Mouse (Mus musculus) heart, embryonic 11.5 days (tissue): ENCODE results near the gene Rasal2. TPM values are rescaled to one million over a fixed set of nuclear protein-coding genes. Genes with fewer than 3 reads are reported as not detected.

ENCODE experiments used
- ATAC-seq: fragments of 200-750 bp; cut with Nextera tagmentation; replicated peaks from 2 replicates; pipeline ENCODE4 v1.8.0; 2017; ENCODE audit warnings: moderate library complexity; ENCODE audit not compliant: insufficient number of reproducible peaks, low FRiP score, low TSS enrichment
- H3K27ac ChIP-seq: fragments of 300-500 bp; sonication (generic); 2 replicates; pipeline ENCODE4 v1.5.1; 2014; ENCODE audit warnings: mild to moderate bottlenecking, low read depth, low read length
- H3K27me3 ChIP-seq: fragments of 300-500 bp; sonication (generic); 2 replicates; pipeline ENCODE4 v1.6.1; 2014; ENCODE audit warnings: mild to moderate bottlenecking, low read length, mixed read lengths; ENCODE audit not compliant: control insufficient read depth, insufficient read depth
- H3K36me3 ChIP-seq: fragments of 300-500 bp; sonication (generic); 2 replicates; pipeline ENCODE4 v1.6.1; 2014; ENCODE audit warnings: mild to moderate bottlenecking, low read length, moderate library complexity, mixed read lengths; ENCODE audit not compliant: control insufficient read depth, insufficient read depth
- H3K4me1 ChIP-seq: fragments of 300-500 bp; sonication (generic); 2 replicates; pipeline ENCODE4 v1.6.1; 2014; ENCODE audit warnings: low read length; ENCODE audit not compliant: control insufficient read depth, insufficient read depth
- H3K4me2 ChIP-seq: fragments of 300-500 bp; sonication (generic); 2 replicates; pipeline ENCODE4 v1.6.1; 2014; ENCODE audit warnings: mild to moderate bottlenecking, moderate library complexity
- H3K4me3 ChIP-seq: fragments of 300-500 bp; sonication (generic); 2 replicates; pipeline ENCODE4 v1.5.1; 2014; ENCODE audit warnings: low read depth, low read length
- H3K9ac ChIP-seq: fragments of 300-500 bp; sonication (generic); 2 replicates; pipeline ENCODE4 v1.6.1; 2014; ENCODE audit warnings: mild to moderate bottlenecking, low read depth, low read length, moderate library complexity
- H3K9me3 ChIP-seq: fragments of 300-500 bp; sonication (generic); replicated peaks from 2 replicates; pipeline ENCODE4 v1.6.1; 2016; ENCODE audit warnings: low read length; ENCODE audit not compliant: control insufficient read depth
- WGBS: fragments of 180-500 bp; shearing (Covaris S2); extraction: QIAGEN DNeasy Blood & Tissue Kit; methylation state at CpG from one replicate; pipeline ENCODE4 v1.1.7; 2014; ENCODE audit not compliant: insufficient replicate concordance; 5-methylcytosine and 5-hydroxymethylcytosine counted together
- polyA plus RNA-seq: library from polyadenylated mRNA; unstranded; fragments of >200 nt; fragmentation: Nextera tagmentation; extraction: Ambion mirVana; gene quantifications from 2 replicates; pipeline ENCODE4 v1.2.1, GENCODE M21; 2014

The Rasal2 gene
- polyA plus RNA-seq, 1 experiment from 2014 or later = 16.4 TPM

- Histone ChIP-seq H3K9ac (no peak overlapping the region), H3K36me3 (no peaks in the 10 kb centered on the region), H3K9me3 (no peaks in the 10 kb centered on the region), H3K4me1 (no peaks in the 10 kb centered on the region), H3K27ac (no peak overlapping the region), H3K4me3 (no peak overlapping the region), H3K27me3 (no peaks in the 10 kb centered on the region), H3K4me2 (no peak overlapping the region)
- no peak for ATAC-seq
These were observed 68.9 kb downstream of the Rasal2 start for GRCm38 (mm10) chr1:157343519-157343918.

- Histone ChIP-seq H3K4me1 (no peaks in the 10 kb centered on the region), H3K4me2 (no peak overlapping the region)
- WGBS = 74% methylated on average over 3 of the region's 3 CpGs
These were observed 77.6 kb downstream of the Rasal2 start for GRCm38 (mm10) chr1:157334834-157335233.

GRCm38 (mm10) chr1:157328068-157328467, 84.3 kb downstream of the Rasal2 start:
- no peak for ATAC-seq
- Histone ChIP-seq H3K27ac (no peak overlapping the region), H3K4me1 (no peaks in the 10 kb centered on the region), H3K9ac (no peak overlapping the region), H3K9me3 (no peaks in the 10 kb centered on the region), H3K4me3 (no peak overlapping the region), H3K4me2 (no peak overlapping the region), H3K27me3 (no peaks in the 10 kb centered on the region), H3K36me3 (no peaks in the 10 kb centered on the region)

More at GRCm38 (mm10) chr1:157334834-157335233, 77.6 kb downstream of the Rasal2 start:
- H3K27ac ChIP-seq = no peak overlapping the region
- no peak overlapping the region for H3K4me3 ChIP-seq
- H3K36me3 ChIP-seq = no peaks in the 10 kb centered on the region
- H3K9ac ChIP-seq = no peak overlapping the region
- no peaks in the 10 kb centered on the region for H3K27me3 ChIP-seq
- no peaks in the 10 kb centered on the region for H3K9me3 ChIP-seq
- ATAC-seq = no peak

DNA sequence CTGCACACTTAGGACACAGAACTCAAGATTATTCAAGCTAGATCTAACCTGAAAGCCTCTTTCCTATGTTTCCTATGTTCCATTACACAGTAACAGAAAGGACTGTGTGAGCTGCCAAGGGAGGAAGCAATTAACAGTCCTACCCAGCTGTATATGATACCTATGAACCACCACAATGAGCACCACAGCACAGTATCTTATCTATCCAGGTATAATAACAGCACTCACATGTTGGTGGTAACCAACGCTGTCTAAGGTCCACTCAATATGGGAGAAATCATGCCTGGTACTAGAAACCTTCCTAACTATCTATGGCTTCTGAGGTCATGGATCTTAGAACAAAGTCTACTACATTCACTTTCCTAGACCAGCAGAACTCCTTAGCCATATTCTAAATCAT, 89.3 kb downstream of the Rasal2 start:
- Histone ChIP-seq H3K4me2 (no peak overlapping the region), H3K36me3 (no peaks in the 10 kb centered on the region), H3K4me1 (peaks cover 3% of the 10 kb centered on the region; the same call in 1 of the 2 replicates), H3K9ac (no peak overlapping the region), H3K9me3 (no peaks in the 10 kb centered on the region), H3K27ac (no peak overlapping the region), H3K27me3 (no peaks in the 10 kb centered on the region), H3K4me3 (no peak overlapping the region)
- WGBS = 68% methylated on average over 1 of the region's 1 CpGs
- no peak for ATAC-seq

- H3K27ac ChIP-seq = no peak overlapping the region
- ATAC-seq = no peak
- H3K9me3 ChIP-seq = no peaks in the 10 kb centered on the region
- no peak overlapping the region for H3K4me2 ChIP-seq
- H3K4me3 ChIP-seq = no peak overlapping the region
- 91% methylated on average over 4 of the region's 4 CpGs for WGBS
- H3K9ac ChIP-seq = no peak overlapping the region
- no peaks in the 10 kb centered on the region for H3K36me3 ChIP-seq
- H3K27me3 ChIP-seq = no peaks in the 10 kb centered on the region
- peaks cover 3% of the 10 kb centered on the region; the same call in 1 of the 2 replicates for H3K4me1 ChIP-seq
These were observed 93.5 kb downstream of the Rasal2 start for GRCm38 (mm10) chr1:157318896-157319295.

- Histone ChIP-seq H3K27me3 (no peaks in the 10 kb centered on the region), H3K9me3 (no peaks in the 10 kb centered on the region), H3K27ac (no peak overlapping the region), H3K36me3 (no peaks in the 10 kb centered on the region), H3K4me1 (no peaks in the 10 kb centered on the region), H3K4me3 (no peak overlapping the region), H3K9ac (no peak overlapping the region), H3K4me2 (no peak overlapping the region)
- WGBS = 60% methylated on average over 1 of the region's 1 CpGs
- ATAC-seq = no peak
These were observed 111.1 kb downstream of the Rasal2 start for GRCm38 (mm10) chr1:157301266-157301665.

- H3K9ac ChIP-seq = no peak overlapping the region
- H3K27me3 ChIP-seq = no peaks in the 10 kb centered on the region
- no peak for ATAC-seq
- H3K36me3 ChIP-seq = no peaks in the 10 kb centered on the region
- no peaks in the 10 kb centered on the region for H3K4me1 ChIP-seq
- H3K4me2 ChIP-seq = no peak overlapping the region
- H3K9me3 ChIP-seq = no peaks in the 10 kb centered on the region
- 89% methylated on average over 2 of the region's 2 CpGs for WGBS
- no peak overlapping the region for H3K27ac ChIP-seq
- no peak overlapping the region for H3K4me3 ChIP-seq
These were observed 112.8 kb downstream of the Rasal2 start for GRCm38 (mm10) chr1:157299559-157299958.

GRCm38 (mm10) chr1:157298990-157299389, 113.4 kb downstream of the Rasal2 start:
- Histone ChIP-seq H3K27ac (no peak overlapping the region), H3K9me3 (no peaks in the 10 kb centered on the region), H3K4me2 (no peak overlapping the region), H3K4me3 (no peak overlapping the region), H3K9ac (no peak overlapping the region), H3K4me1 (no peaks in the 10 kb centered on the region), H3K27me3 (no peaks in the 10 kb centered on the region), H3K36me3 (no peaks in the 10 kb centered on the region)
- no peak for ATAC-seq
- 77% methylated on average over 2 of the region's 2 CpGs for WGBS

GRCm38 (mm10) chr1:157297137-157297536, 115.3 kb downstream of the Rasal2 start:
- Histone ChIP-seq H3K27me3 (no peaks in the 10 kb centered on the region), H3K4me1 (no peaks in the 10 kb centered on the region), H3K9me3 (no peaks in the 10 kb centered on the region), H3K36me3 (no peaks in the 10 kb centered on the region), H3K27ac (no peak overlapping the region), H3K4me3 (no peak overlapping the region), H3K9ac (no peak overlapping the region), H3K4me2 (no peak overlapping the region)
- ATAC-seq = no peak
- WGBS = 60% methylated on average over 1 of the region's 1 CpGs
